Comparison of ENCODE assay signal across 9 mouse cellular contexts in the genomic region with DNA sequence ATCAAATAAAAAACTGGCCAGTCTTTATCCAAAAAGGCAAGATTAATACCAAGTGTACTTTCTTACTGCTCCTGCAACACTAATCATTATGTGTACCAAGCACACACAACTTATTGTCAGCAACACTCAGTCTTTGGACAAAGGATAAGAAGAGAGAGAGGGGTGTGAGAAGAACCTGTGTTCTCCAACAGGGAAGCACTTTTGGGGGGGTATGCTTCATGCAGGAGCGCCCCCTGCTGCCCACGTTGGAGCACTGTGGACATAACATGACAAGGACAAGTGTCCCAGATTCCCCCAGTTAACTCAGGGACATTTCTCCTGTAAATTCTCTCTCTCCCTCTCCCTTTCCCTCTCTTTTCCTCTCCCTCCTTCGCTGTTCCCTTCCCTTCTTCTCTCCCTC. TPM values are rescaled to one million over a fixed set of nuclear protein-coding genes. Genes with fewer than 3 reads are reported as not detected.
DNase-seq lines count a peak whose midpoint lies in the region; ATAC-seq and TF ChIP-seq lines count a peak whose summit lies in the region.
"Had no signal": no experiment of that assay in that cellular context is flagged by ENCODE, and none has a peak within 500 bp of the region (broad histone marks: within the 10 kb centered on the region; RNA-seq: fewer than 3 reads in every experiment).

No protein-coding gene starts in this region.

- no peak overlapping the region for H3K4me3 ChIP-seq in kidney, adult 2 months (ENCODE audit: insufficient read depth, low read depth, low read length)
- no peak overlapping the region for H3K4me3 ChIP-seq in E14TG2a.4 (replicated peaks; ENCODE audit: low read length)
- H3K4me3 ChIP-seq in bone marrow, adult 2 months (replicated peaks; ENCODE audit: control insufficient read depth, low read depth, low read length), result no peak overlapping the region
- no peak overlapping the region for H3K4me3 ChIP-seq in forebrain, embryonic 15.5 days
- no peak overlapping the region for H3K4me3 ChIP-seq in thymus, adult 2 months (ENCODE audit: control insufficient read depth, insufficient read depth, low read length)
- H3K4me3 ChIP-seq: liver, embryonic 13.5 days had no signal

- intact Hi-C loops in left cerebral cortex, postnatal 10 days (cut with DNase I), result loop anchor here (5.0 to 10.0 kb wide), 4 partner anchors 929 to 1638 kb away; no protein-coding TSS in a partner anchor

- peak; percentile 6 for DNase-seq in kidney, adult 2 months
- no peak for DNase-seq in kidney, postnatal 14 days
- DNase-seq in left cerebral cortex, postnatal 10 days (ENCODE audit: extremely low spot score in 1 of 2, low spot score in 2 of 2), result peak; percentile 46 to 68
- peak; percentile 59 to 66 for DNase-seq in right cerebral cortex, adult 2 months (ENCODE audit: low spot score in 2 of 2)
- no peak for DNase-seq in thymus, adult 2 months
- DNase-seq: liver, embryonic 13.5 days had no signal

- H3K4me1 ChIP-seq in kidney, adult 2 months (ENCODE audit: control insufficient read depth, insufficient read depth, low read length), result no peaks in the 10 kb centered on the region
- H3K4me1 ChIP-seq in E14TG2a.4 (replicated peaks; ENCODE audit: low read depth, low read length), result peaks cover 12% of the 10 kb centered on the region; the same call in 1 of the 2 replicates
- H3K4me1 ChIP-seq in bone marrow, adult 2 months (ENCODE audit: control insufficient read depth, insufficient read depth, low read length), result no peaks in the 10 kb centered on the region
- peaks cover 10% of the 10 kb centered on the region; the same call in 1 of the 2 replicates for H3K4me1 ChIP-seq in forebrain, embryonic 15.5 days
- no peaks in the 10 kb centered on the region for H3K4me1 ChIP-seq in thymus, adult 2 months (replicated peaks; ENCODE audit: control insufficient read depth, insufficient read depth, low read length)
- H3K4me1 ChIP-seq: liver, embryonic 13.5 days had no signal

- H3K9ac ChIP-seq in forebrain, embryonic 15.5 days (replicated peaks), result no peak overlapping the region
- H3K9ac ChIP-seq: liver, embryonic 13.5 days had no signal

- no peak for TF ChIP-seq POLR2A in kidney, adult 2 months (IDR thresholded peaks at IDR 0.05; ENCODE audit: low read depth, low read length)
- TF ChIP-seq POLR2A in bone marrow, adult 2 months (IDR thresholded peaks at IDR 0.05; ENCODE audit: borderline replicate concordance, control insufficient read depth, low read depth, low read length), result no peak
- TF ChIP-seq POLR2A in thymus, adult 2 months (IDR thresholded peaks at IDR 0.05; ENCODE audit: control insufficient read depth, extremely low read depth, insufficient read depth, low read length, poor library complexity), result no peak

- 7% methylated on average over 3 of the region's 3 CpGs for WGBS in kidney, adult 2 months
- WGBS in bone marrow, adult 2 months, result 4% methylated on average over 3 of the region's 3 CpGs
- WGBS in forebrain, embryonic 15.5 days, result 4% methylated on average over 3 of the region's 3 CpGs
- WGBS in thymus, adult 2 months, result 3% methylated on average over 3 of the region's 3 CpGs

- no peak for ATAC-seq in forebrain, embryonic 15.5 days (replicated peaks)

- no peak overlapping the region for H3K27ac ChIP-seq in kidney, adult 2 months (ENCODE audit: insufficient read depth, low read depth, low read length)
- H3K27ac ChIP-seq in bone marrow, adult 2 months (ENCODE audit: control insufficient read depth, insufficient read depth, low read depth, low read length, poor library complexity), result no peak overlapping the region
- H3K27ac ChIP-seq in forebrain, embryonic 15.5 days (replicated peaks), result no peak overlapping the region
- no peak overlapping the region for H3K27ac ChIP-seq in thymus, adult 2 months (ENCODE audit: control insufficient read depth, insufficient read depth, low read length)
- H3K27ac ChIP-seq: liver, embryonic 13.5 days had no signal

- H3K9me3 ChIP-seq in E14TG2a.4 (ENCODE audit: low read length), result no peaks in the 10 kb centered on the region
- no peaks in the 10 kb centered on the region for H3K9me3 ChIP-seq in forebrain, embryonic 15.5 days
- H3K9me3 ChIP-seq: liver, embryonic 13.5 days had no signal

- H3K36me3 ChIP-seq in kidney, adult 2 months (ENCODE audit: control insufficient read depth, insufficient read depth, low read length), result no peaks in the 10 kb centered on the region
- no peaks in the 10 kb centered on the region for H3K36me3 ChIP-seq in E14TG2a.4 (ENCODE audit: insufficient read depth, low read length)
- no peaks in the 10 kb centered on the region for H3K36me3 ChIP-seq in forebrain, embryonic 15.5 days
- H3K36me3 ChIP-seq in thymus, adult 2 months (ENCODE audit: control insufficient read depth, insufficient read depth, low read length), result no peaks in the 10 kb centered on the region
- H3K36me3 ChIP-seq: liver, embryonic 13.5 days had no signal

- TF ChIP-seq CTCF in kidney, adult 2 months (conservative IDR thresholded peaks at IDR 0.05; ENCODE audit: insufficient read depth, insufficient read length, low read depth, low read length), result peak; percentile 57
- TF ChIP-seq CTCF in E14TG2a.4 (conservative IDR thresholded peaks at IDR 0.05; ENCODE audit: low read length), result peak; percentile 65
- TF ChIP-seq CTCF in bone marrow, adult 2 months (IDR thresholded peaks at IDR 0.05; ENCODE audit: control insufficient read depth, insufficient read depth, low read length), result peak; percentile 12; the same call in 1 of the 2 replicates
- TF ChIP-seq CTCF in thymus, adult 2 months (IDR thresholded peaks at IDR 0.05; ENCODE audit: borderline replicate concordance, control insufficient read depth, extremely low read depth, insufficient read depth, low read length, poor library complexity), result no peak

- H3K4me2 ChIP-seq in forebrain, embryonic 15.5 days (replicated peaks), result peak overlapping the region; percentile 86; the same call in 1 of the 2 replicates
- H3K4me2 ChIP-seq: liver, embryonic 13.5 days had no signal

- 0 out of 2 replicates have a peak, but pooled peaks cover 2% of the 10 kb centered on the region for H3K27me3 ChIP-seq in kidney, adult 2 months (replicated peaks; ENCODE audit: control insufficient read depth, insufficient read depth, low read length)
- peaks cover 34% of the 10 kb centered on the region for H3K27me3 ChIP-seq in E14TG2a.4 (ENCODE audit: insufficient read depth, low read length)
- H3K27me3 ChIP-seq in forebrain, embryonic 15.5 days, result no peaks in the 10 kb centered on the region
- H3K27me3 ChIP-seq in thymus, adult 2 months (ENCODE audit: control insufficient read depth, insufficient read depth, low read length), result no peaks in the 10 kb centered on the region

RNA-seq across cellular contexts. Expression of a gene that starts 3.7 kb away (rescaled TPM):
- polyA plus RNA-seq in kidney, adult 2 months (2012; rRNA removed), result not detected in 2 replicates
- polyA plus RNA-seq in bone marrow, adult 2 months (2011; ENCODE audit: insufficient read depth, insufficient read length, low replicate concordance, missing spikeins), result not detected in 2 replicates
- 18.9 and 21.8 TPM in 2 replicates for polyA plus RNA-seq in forebrain, embryonic 15.5 days (2015; fragmentation: Nextera tagmentation; extraction: Ambion mirVana)
- 100 to 1,000 TPM; 152 to 163 TPM for total RNA-seq in left cerebral cortex, postnatal 10 days (2021)
- polyA plus RNA-seq in thymus, adult 2 months (2012; rRNA removed), result not detected in 2 replicates

Comparison
In these comparisons a context has a peak if more than half of its experiments do, and no peak if none do; other contexts are left out.
1. DNase-seq: peak in kidney, adult 2 months (single experiment), left cerebral cortex, postnatal 10 days (2 of 2) and right cerebral cortex, adult 2 months (2 of 2); none in kidney, postnatal 14 days (single experiment) and thymus, adult 2 months (single experiment).
2. RNA of a gene that starts 3.7 kb away (polyA plus RNA-seq): 18.9 to 21.8 TPM in forebrain, embryonic 15.5 days; not detected in thymus, adult 2 months, not detected in kidney, adult 2 months and not detected in bone marrow, adult 2 months; every median in the first group is over 10 times any median in the second.